Mouse (Mus musculus) C3H10T1/2 (cell line): ENCODE measurements around the gene Deup1. TPM values are rescaled to one million over a fixed set of nuclear protein-coding genes. Genes with fewer than 3 reads are reported as not detected.

ENCODE experiments used
- polyA plus RNA-seq, 2 experiments: library from polyadenylated mRNA; unstranded; fragments of >200 nt; fragmentation: generic; extraction: Trizol; gene quantifications; one replicate each; pipeline ENCODE4 v1.2.1; 2012; ENCODE audit warnings: missing spikeins in 2 of 2

Gene Deup1
- polyA plus RNA-seq = not detected

GRCm38 (mm10) chr9:15627785-15628287 lies at the start of gene Deup1:
Gene Deup1 (minus strand): TSS chr9:15627933.

Other genes starting within 250 kb of the Deup1 start
- 10 to 100 TPM; 20.4 to 25.3 TPM for gene Smco4, start 134.5 kb downstream of the Deup1 start, polyA plus RNA-seq
- 1 to 10 TPM in 1 of 2 experiments, under 1 TPM in 1; 0.37 to 2.9 TPM for gene Slc36a4, start 81.8 kb upstream of the Deup1 start, polyA plus RNA-seq
- gene Mtnr1b, start 246.6 kb upstream of the Deup1 start, polyA plus RNA-seq = not detected